Mouse (Mus musculus): Measurements from ENCODE around the gene Pank2. TPM values are rescaled to one million over a fixed set of nuclear protein-coding genes. Genes with fewer than 3 reads are reported as not detected.
A peak's percentile ranks its signal among the peaks of the same experiment; 100 is the strongest.
"Not testable (repeated sequence)": the region's sequence is repeated elsewhere in the genome, so short reads cannot be mapped to it uniquely, and the experiment has no call there.

Pank2 gene
- total and polyA plus RNA-seq, 2 experiments from 2014 or later, result 24.0 to 41.8 TPM

GRCm38 (mm10) chr2:131223569-131223968 is 38.7 kb upstream of the Pank2 start:
- Histone ChIP-seq H3K36me3 (ENCODE audit: insufficient read depth, low read length) (no peaks in the 10 kb centered on the region), H3K4me1 (ENCODE audit: insufficient read depth, low read length) (no peaks in the 10 kb centered on the region), H3K4me2 (ENCODE audit: low read depth, low read length, poor library complexity, severe bottlenecking) (no peak overlapping the region), H3K27me3 (ENCODE audit: insufficient read depth, low read length) (no peaks in the 10 kb centered on the region), H3K9me3 (ENCODE audit: low read length) (no peaks in the 10 kb centered on the region), H3K4me3 (ENCODE audit: low read depth, low read length) (no peak overlapping the region), H3K27ac (ENCODE audit: low read depth, low read length) (no peak overlapping the region), H3K9ac (replicated peaks; ENCODE audit: low read length, poor library complexity, severe bottlenecking) (no peak overlapping the region)
- no peak for ATAC-seq (ENCODE audit: low FRiP score)
- no peak for TF ChIP-seq CTCF (IDR thresholded peaks at IDR 0.05)
- no peak for DNase-seq (ENCODE audit: low spot score)
- WGBS, result 65% methylated on average over 1 of the region's 1 CpGs

- no peaks in the 10 kb centered on the region for H3K9me3 ChIP-seq (ENCODE audit: low read length)
- no peaks in the 10 kb centered on the region for H3K36me3 ChIP-seq (ENCODE audit: insufficient read depth, low read length)
- TF ChIP-seq CTCF (IDR thresholded peaks at IDR 0.05), result no peak
- DNase-seq (ENCODE audit: low spot score), result no peak
- no peak overlapping the region for H3K27ac ChIP-seq (ENCODE audit: low read depth, low read length)
- WGBS, result 78% methylated on average over 6 of the region's 6 CpGs
- no peaks in the 10 kb centered on the region for H3K27me3 ChIP-seq (ENCODE audit: insufficient read depth, low read length)
- ATAC-seq (ENCODE audit: low FRiP score), result no peak
- no peak overlapping the region for H3K4me2 ChIP-seq (ENCODE audit: low read depth, low read length, poor library complexity, severe bottlenecking)
- no peak overlapping the region for H3K4me3 ChIP-seq (ENCODE audit: low read depth, low read length)
- H3K4me1 ChIP-seq (ENCODE audit: insufficient read depth, low read length), result no peaks in the 10 kb centered on the region
- H3K9ac ChIP-seq (replicated peaks; ENCODE audit: low read length, poor library complexity, severe bottlenecking), result no peak overlapping the region
These were observed 37.1 kb upstream of the Pank2 start for GRCm38 (mm10) chr2:131225178-131225577.

- not testable (repeated sequence) for H3K27ac ChIP-seq (ENCODE audit: low read depth, low read length); H3K4me3 ChIP-seq (ENCODE audit: low read depth, low read length); H3K9ac ChIP-seq (replicated peaks; ENCODE audit: low read length, poor library complexity, severe bottlenecking); H3K4me2 ChIP-seq (ENCODE audit: low read depth, low read length, poor library complexity, severe bottlenecking); ATAC-seq (ENCODE audit: low FRiP score); H3K4me1 ChIP-seq (ENCODE audit: insufficient read depth, low read length); H3K27me3 ChIP-seq (ENCODE audit: insufficient read depth, low read length); H3K36me3 ChIP-seq (ENCODE audit: insufficient read depth, low read length); DNase-seq (ENCODE audit: low spot score); H3K9me3 ChIP-seq (ENCODE audit: low read length)
- WGBS, result 75% methylated on average over 2 of the region's 2 CpGs
These were observed 35.6 kb upstream of the Pank2 start for GRCm38 (mm10) chr2:131226669-131227068.

GRCm38 (mm10) chr2:131227243-131227642 is 35.1 kb upstream of the Pank2 start:
- H3K9me3 ChIP-seq (ENCODE audit: low read length), result no peaks in the 10 kb centered on the region
- DNase-seq (ENCODE audit: low spot score) (no peak), ATAC-seq (ENCODE audit: low FRiP score) (no peak)
- H3K27ac ChIP-seq (ENCODE audit: low read depth, low read length), result no peak overlapping the region
- WGBS, result 83% methylated on average over 3 of the region's 3 CpGs
- H3K4me1 ChIP-seq (ENCODE audit: insufficient read depth, low read length), result no peaks in the 10 kb centered on the region
- no peak overlapping the region for H3K4me2 ChIP-seq (ENCODE audit: low read depth, low read length, poor library complexity, severe bottlenecking)
- TF ChIP-seq CTCF (IDR thresholded peaks at IDR 0.05), result no peak
- no peaks in the 10 kb centered on the region for H3K36me3 ChIP-seq (ENCODE audit: insufficient read depth, low read length)
- H3K27me3 ChIP-seq (ENCODE audit: insufficient read depth, low read length), result no peaks in the 10 kb centered on the region
- H3K4me3 ChIP-seq (ENCODE audit: low read depth, low read length), result no peak overlapping the region
- H3K9ac ChIP-seq (replicated peaks; ENCODE audit: low read length, poor library complexity, severe bottlenecking), result no peak overlapping the region

DNA sequence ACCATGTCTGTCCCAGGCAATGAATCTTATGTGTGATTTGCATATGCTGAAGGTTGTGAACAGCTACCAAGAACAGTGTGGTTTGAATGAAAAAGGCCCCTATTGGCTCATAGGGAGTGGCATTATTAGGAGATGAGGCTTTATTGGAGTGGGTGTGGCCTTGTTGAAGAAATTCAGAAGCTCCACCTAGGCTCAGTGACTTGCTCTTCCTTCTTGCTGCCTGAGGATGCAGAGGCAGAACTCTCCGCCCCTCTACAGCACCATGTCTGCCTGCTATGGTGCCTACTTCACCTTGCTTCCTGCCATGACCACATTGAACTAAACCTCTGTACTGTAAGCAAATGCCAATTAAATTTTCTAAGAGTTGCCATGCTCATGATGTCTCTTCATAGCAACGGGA is 29.7 kb upstream of the Pank2 start:
- Histone ChIP-seq H3K4me1 (ENCODE audit: insufficient read depth, low read length) (peaks cover 5% of the 10 kb centered on the region; the same call in 1 of the 2 replicates), H3K4me3 (ENCODE audit: low read depth, low read length) (no peak overlapping the region), H3K9me3 (ENCODE audit: low read length) (no peaks in the 10 kb centered on the region), H3K27me3 (ENCODE audit: insufficient read depth, low read length) (no peaks in the 10 kb centered on the region), H3K9ac (replicated peaks; ENCODE audit: low read length, poor library complexity, severe bottlenecking) (no peak overlapping the region), H3K4me2 (ENCODE audit: low read depth, low read length, poor library complexity, severe bottlenecking) (no peak overlapping the region), H3K36me3 (ENCODE audit: insufficient read depth, low read length) (no peaks in the 10 kb centered on the region), H3K27ac (ENCODE audit: low read depth, low read length) (no peak overlapping the region)
- ATAC-seq (ENCODE audit: low FRiP score) (no peak), DNase-seq (ENCODE audit: low spot score) (no peak)
- WGBS, result 89% methylated on average over 2 of the region's 2 CpGs
- TF ChIP-seq CTCF (IDR thresholded peaks at IDR 0.05), result no peak

DNA sequence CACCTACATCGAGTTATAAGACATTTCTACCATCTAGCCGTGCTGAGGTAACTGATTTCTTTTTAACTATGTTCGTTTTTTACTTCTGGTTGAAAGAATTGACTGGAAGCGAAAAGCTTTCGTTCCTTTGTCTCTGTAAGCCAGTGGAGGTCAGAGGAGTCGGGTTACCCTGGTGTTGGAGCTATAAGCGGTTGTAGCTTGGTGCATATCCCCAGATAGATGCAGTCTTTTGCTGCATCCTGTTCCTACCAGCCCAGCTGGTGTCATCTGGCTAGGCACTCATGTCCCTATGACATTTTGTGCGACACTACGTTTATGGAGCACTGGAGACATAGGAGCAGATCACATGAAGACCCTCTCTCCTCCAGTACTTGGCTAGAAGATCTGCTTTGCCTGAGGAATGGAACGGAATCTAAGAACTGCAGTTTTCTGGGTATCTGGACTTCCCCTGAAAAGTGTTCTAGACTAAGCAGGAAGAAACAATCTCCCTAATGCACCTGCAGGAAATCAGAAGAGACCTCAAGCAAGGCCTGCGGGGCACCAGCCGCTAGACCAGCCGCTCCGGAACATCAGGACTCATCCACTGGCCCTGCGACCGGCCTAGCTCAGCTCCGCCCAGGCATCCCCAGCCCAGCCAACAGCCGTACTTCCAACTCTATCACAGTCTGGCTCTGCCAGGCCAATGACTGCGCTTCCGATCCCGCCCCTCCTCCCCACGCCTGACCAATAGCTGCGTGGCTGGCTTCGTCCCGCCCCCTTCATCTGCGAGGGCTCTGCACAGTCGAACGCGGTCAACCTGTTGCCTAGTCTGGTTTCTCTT is 28.8 kb upstream of the Pank2 start, which contains the start of gene Mavs:
TSS of gene Mavs (plus strand) at position 757 of the 820 bp plus-strand sequence.
- Histone ChIP-seq H3K4me2 (ENCODE audit: low read depth, low read length, poor library complexity, severe bottlenecking) (peak within 1 kb of the TSS; percentile 85), H3K4me3 (ENCODE audit: low read depth, low read length) (peak within 1 kb of the TSS; percentile 41), H3K9ac (replicated peaks; ENCODE audit: low read length, poor library complexity, severe bottlenecking) (peak within 1 kb of the TSS; percentile 60), H3K9me3 (ENCODE audit: low read length) (no peaks in the 10 kb centered on the region), H3K27me3 (ENCODE audit: insufficient read depth, low read length) (no peaks in the 10 kb centered on the region), H3K4me1 (ENCODE audit: insufficient read depth, low read length) (peaks cover 5% of the 10 kb centered on the region; the same call in 1 of the 2 replicates), H3K36me3 (ENCODE audit: insufficient read depth, low read length) (no peaks in the 10 kb centered on the region), H3K27ac (ENCODE audit: low read depth, low read length) (0 out of 2 replicates have a peak within 1 kb of the TSS, but pooled peaks have one; percentile 26)
- peak; percentile 100 for ATAC-seq (ENCODE audit: low FRiP score)
- WGBS, result 6% methylated on average over 29 of the region's 29 CpGs
- no peak for TF ChIP-seq CTCF (IDR thresholded peaks at IDR 0.05)
- DNase-seq (ENCODE audit: low spot score), result peak; percentile 96
